Mouse (Mus musculus) gastrocnemius, postnatal 14 days (tissue): Measurements from ENCODE around the gene Samd4. TPM values are rescaled to one million over a fixed set of nuclear protein-coding genes. Genes with fewer than 3 reads are reported as not detected.
A peak's percentile ranks its signal among the peaks of the same experiment; 100 is the strongest.

Experiments used
- DNase-seq: peaks from one replicate; pipeline ENCODE4 v3.0.0; 2021; ENCODE audit warnings: mixed read lengths
- intact Hi-C: fragments of 180-260 bp; cut with DNase I; formaldehyde crosslinking; loops from one replicate; pipeline ENCODE4 v1.15.1; 2025; ENCODE audit warnings: low total_unique reads
- total RNA-seq, 2 experiments: library from RNA; stranded (reverse); gene quantifications; 2 replicates each; pipeline ENCODE4 v1.2.3; 2021

Samd4 gene
- total RNA-seq, 2 experiments from 2014 or later: 29.2 to 42.4 TPM

- DNase-seq: no peak
- intact Hi-C loops: no loop called here
Measured at GRCm38 (mm10) chr14:46980736-46981438, 98.2 kb downstream of the Samd4 start.

GRCm38 (mm10) chr14:46982106-46982505 lies 99.5 kb downstream of the Samd4 start:
- intact Hi-C loops: no loop called here
- no peak for DNase-seq

- intact Hi-C loops: no loop called here
- no peak for DNase-seq
Measured at GRCm38 (mm10) chr14:46984542-46985125, 102.0 kb downstream of the Samd4 start.

- intact Hi-C loops: no loop called here
- no peak for DNase-seq
Measured at GRCm38 (mm10) chr14:46989694-46990093, 107.0 kb downstream of the Samd4 start.

- intact Hi-C loops: no loop called here
- DNase-seq: no peak
Measured at GRCm38 (mm10) chr14:46990450-46990849, 107.8 kb downstream of the Samd4 start.

- no peak for DNase-seq
- intact Hi-C loops: no loop called here
Measured at GRCm38 (mm10) chr14:46994704-46995103, 112.0 kb downstream of the Samd4 start.

- intact Hi-C loops: loop anchor here (5.0 kb wide), 1 partner anchor 117 kb away; the partner anchor contains the start of gene Samd4
- DNase-seq: peak; percentile 21
Measured at GRCm38 (mm10) chr14:46999321-47000025, 116.8 kb downstream of the Samd4 start.

- no peak for DNase-seq
- intact Hi-C loops: loop anchor here (5.0 kb wide), 1 partner anchor 118 kb away; the partner anchor contains the start of gene Samd4
Measured at GRCm38 (mm10) chr14:47000096-47000736, 117.6 kb downstream of the Samd4 start.

GRCm38 (mm10) chr14:47000786-47001761 lies 118.4 kb downstream of the Samd4 start:
- intact Hi-C loops: loop anchor here (5.0 kb wide), 1 partner anchor 119 kb away; the partner anchor contains the start of gene Samd4
- no peak for DNase-seq

- intact Hi-C loops: loop anchor here (5.0 kb wide), 1 partner anchor 122 kb away; the partner anchor contains the start of gene Samd4
- no peak for DNase-seq
Measured at GRCm38 (mm10) chr14:47004161-47004560, 121.5 kb downstream of the Samd4 start.

- DNase-seq: no peak
- intact Hi-C loops: loop anchor here (10.0 kb wide), 1 partner anchor 53 kb away; no protein-coding TSS in a partner anchor
Measured at GRCm38 (mm10) chr14:47011171-47012139, 128.8 kb downstream of the Samd4 start.

- intact Hi-C loops: loop anchor here (10.0 kb wide), 1 partner anchor 49 kb away; no protein-coding TSS in a partner anchor
- DNase-seq: no peak
Measured at GRCm38 (mm10) chr14:47015618-47016017, 133.0 kb downstream of the Samd4 start.

- intact Hi-C loops: loop anchor here (10.0 kb wide), 1 partner anchor 47 kb away; no protein-coding TSS in a partner anchor
- DNase-seq: no peak
Measured at GRCm38 (mm10) chr14:47017658-47018057, 135.0 kb downstream of the Samd4 start.

GRCm38 (mm10) chr14:47020886-47021285 lies 138.2 kb downstream of the Samd4 start:
- no peak for DNase-seq
- intact Hi-C loops: no loop called here

GRCm38 (mm10) chr14:47023529-47023928 lies 140.9 kb downstream of the Samd4 start:
- DNase-seq: no peak
- intact Hi-C loops: no loop called here

- intact Hi-C loops: no loop called here
- DNase-seq: no peak
Measured at GRCm38 (mm10) chr14:47027431-47028118, 144.9 kb downstream of the Samd4 start.

GRCm38 (mm10) chr14:47031542-47031941 lies 148.9 kb downstream of the Samd4 start:
- intact Hi-C loops: no loop called here

More at GRCm38 (mm10) chr14:47031542-47031941, 148.9 kb downstream of the Samd4 start:
- no peak for DNase-seq
